Mouse (Mus musculus): ENCODE measurements around the gene 1700013H16Rik.

DNA sequence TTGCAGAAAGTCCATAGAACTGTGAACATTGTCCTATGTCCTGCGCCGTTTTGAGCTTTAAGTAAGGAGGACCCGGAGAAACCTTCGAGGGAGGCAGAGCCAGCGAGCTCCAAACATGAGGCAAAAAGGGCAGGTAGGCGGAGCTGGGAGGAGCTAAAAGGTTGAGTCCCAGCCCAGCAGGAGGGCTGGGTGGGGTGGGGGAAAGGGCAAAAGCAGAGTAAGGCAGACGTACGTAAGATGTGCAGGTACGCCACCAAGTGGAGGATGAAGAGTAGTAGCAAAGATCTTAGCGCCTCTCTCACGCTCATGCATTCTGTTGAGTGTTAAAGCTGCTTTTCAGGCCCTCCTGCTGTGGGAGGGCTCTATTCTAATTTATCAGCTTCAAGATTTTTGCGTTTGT is 18.6 kb upstream of the 1700013H16Rik start, which contains the start of gene Zfp36l3:
- TF ChIP-seq CTCF (IDR thresholded peaks at IDR 0.05; ENCODE audit: control insufficient read depth, insufficient read depth, insufficient read length) = no peak
- TF ChIP-seq USF1 (IDR thresholded peaks at IDR 0.05; ENCODE audit: low read depth) = no peak
- no peak for TF ChIP-seq MAX (IDR thresholded peaks at IDR 0.05)
- no peak for TF ChIP-seq FOSL1 (IDR thresholded peaks at IDR 0.05; ENCODE audit: insufficient read depth, low read length, poor library complexity, severe bottlenecking)
- no peak for TF ChIP-seq CEBPB (IDR thresholded peaks at IDR 0.05; ENCODE audit: low read depth)

Data from C2C12 (cell line).